Mouse (Mus musculus) ES-Bruce4 (cell line): ENCODE data around the gene Ptk6. TPM values are rescaled to one million over a fixed set of nuclear protein-coding genes. Genes with fewer than 3 reads are reported as not detected.
A peak's percentile ranks its signal among the peaks of the same experiment; 100 is the strongest.

ENCODE experiments used
- H3K27ac ChIP-seq: 2 replicates; pipeline ENCODE4 v1.5.1; 2012; ENCODE audit warnings: low read length, inconsistent platforms; ENCODE audit not compliant: insufficient read depth
- H3K27me3 ChIP-seq: 2 replicates; pipeline ENCODE4 v1.6.1; 2012; ENCODE audit warnings: mild to moderate bottlenecking, low read length, inconsistent platforms; ENCODE audit not compliant: control insufficient read depth, poor library complexity, insufficient read depth, severe bottlenecking
- H3K36me3 ChIP-seq: 2 replicates; pipeline ENCODE4 v1.6.1; 2012; ENCODE audit warnings: inconsistent platforms, mild to moderate bottlenecking, low read length, moderate library complexity; ENCODE audit not compliant: control insufficient read depth, poor library complexity, insufficient read depth, severe bottlenecking
- H3K4me1 ChIP-seq: one replicate; pipeline ENCODE4 v1.8.1; 2011; ENCODE audit warnings: low read length; ENCODE audit not compliant: control insufficient read depth, insufficient read depth
- H3K4me3 ChIP-seq: 2 replicates; pipeline ENCODE4 v1.5.1; 2011; ENCODE audit warnings: low read depth, mild to moderate bottlenecking, low read length
- H3K9ac ChIP-seq: 2 replicates; pipeline ENCODE4 v1.6.1; 2012; ENCODE audit warnings: low read depth, mild to moderate bottlenecking, inconsistent platforms; ENCODE audit not compliant: poor library complexity, severe bottlenecking
- H3K9me3 ChIP-seq: replicated peaks from 2 replicates; pipeline ENCODE4 v1.6.1; 2012; ENCODE audit warnings: mild to moderate bottlenecking, low read length, inconsistent platforms; ENCODE audit not compliant: control insufficient read depth, poor library complexity, insufficient read depth, severe bottlenecking
- CTCF ChIP-seq: IDR thresholded peaks from one replicate; pipeline ENCODE4 v1.8.1; 2011; ENCODE audit warnings: low read depth, low read length
- EP300 ChIP-seq: IDR thresholded peaks from 2 replicates; pipeline ENCODE4 v1.6.1; 2011; ENCODE audit warnings: low read depth, low read length; ENCODE audit not compliant: insufficient read depth
- POLR2A ChIP-seq: IDR thresholded peaks from one replicate; pipeline ENCODE4 v1.8.1; 2011; ENCODE audit warnings: low read length; ENCODE audit not compliant: insufficient read depth
- polyA plus RNA-seq: library from polyadenylated mRNA; stranded (reverse); fragments of >200 nt; gene quantifications from 2 replicates; pipeline ENCODE4 v1.2.4, GENCODE M21; 2011; ENCODE audit warnings: low read depth; ENCODE audit not compliant: missing spikeins, insufficient read depth, insufficient read length

The Ptk6 gene
- polyA plus RNA-seq, 1 experiment: not detected

GRCm38 (mm10) chr2:181241602-181242313, 39.2 kb upstream of the Ptk6 start, which contains the start of gene Helz2:
TSS of gene Helz2 (minus strand) at chr2:181242027.
- no peak for TF ChIP-seq EP300
- no peak for TF ChIP-seq CTCF
- TF ChIP-seq POLR2A: no peak
- H3K36me3 ChIP-seq: no peaks in the 10 kb centered on the region
- H3K4me1 ChIP-seq: no peaks in the 10 kb centered on the region
- H3K27me3 ChIP-seq: no peaks in the 10 kb centered on the region
- no peak within 1 kb of the TSS for H3K9ac ChIP-seq
- peak within 1 kb of the TSS; percentile 34 for H3K4me3 ChIP-seq
- no peak within 1 kb of the TSS for H3K27ac ChIP-seq
- no peaks in the 10 kb centered on the region for H3K9me3 ChIP-seq

- Histone ChIP-seq H3K36me3 (no peaks in the 10 kb centered on the region), H3K27me3 (no peaks in the 10 kb centered on the region), H3K4me1 (no peaks in the 10 kb centered on the region), H3K4me3 (no peak overlapping the region), H3K9ac (no peak overlapping the region), H3K9me3 (no peaks in the 10 kb centered on the region), H3K27ac (no peak overlapping the region)
- TF ChIP-seq POLR2A (no peak), CTCF (no peak), EP300 (no peak)
Measured at GRCm38 (mm10) chr2:181240806-181241440, 38.3 kb upstream of the Ptk6 start.

GRCm38 (mm10) chr2:181239261-181239660, 36.7 kb upstream of the Ptk6 start:
- no peak overlapping the region for H3K27ac ChIP-seq
- TF ChIP-seq EP300 (no peak), CTCF (no peak), POLR2A (no peak)
- no peak overlapping the region for H3K9ac ChIP-seq
- no peaks in the 10 kb centered on the region for H3K4me1 ChIP-seq
- no peaks in the 10 kb centered on the region for H3K9me3 ChIP-seq
- H3K27me3 ChIP-seq: no peaks in the 10 kb centered on the region
- no peak overlapping the region for H3K4me3 ChIP-seq
- H3K36me3 ChIP-seq: no peaks in the 10 kb centered on the region

DNA sequence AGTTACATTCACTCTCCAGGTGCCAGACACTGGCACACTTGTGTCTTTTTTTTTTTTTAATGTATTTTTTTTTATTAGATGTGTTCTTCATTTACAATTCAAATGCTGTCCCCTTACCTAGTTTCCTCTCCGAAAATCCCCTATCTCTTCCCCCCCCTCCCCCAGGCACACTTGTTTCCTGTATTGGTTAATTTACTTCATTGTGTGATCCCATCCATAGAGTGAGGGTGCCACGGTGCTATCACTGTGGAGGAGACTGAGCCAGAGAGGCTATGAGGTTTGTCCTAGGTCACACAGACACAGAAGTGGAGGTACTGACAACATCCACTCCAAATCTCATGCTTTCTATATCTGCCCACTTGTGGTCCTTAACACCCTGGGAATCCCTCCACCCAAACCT, 36.3 kb upstream of the Ptk6 start:
- Histone ChIP-seq H3K4me3 (no peak overlapping the region), H3K27me3 (no peaks in the 10 kb centered on the region), H3K27ac (no peak overlapping the region), H3K36me3 (no peaks in the 10 kb centered on the region), H3K4me1 (no peaks in the 10 kb centered on the region), H3K9ac (no peak overlapping the region), H3K9me3 (no peaks in the 10 kb centered on the region)
- TF ChIP-seq CTCF (no peak), POLR2A (no peak), EP300 (no peak)

DNA sequence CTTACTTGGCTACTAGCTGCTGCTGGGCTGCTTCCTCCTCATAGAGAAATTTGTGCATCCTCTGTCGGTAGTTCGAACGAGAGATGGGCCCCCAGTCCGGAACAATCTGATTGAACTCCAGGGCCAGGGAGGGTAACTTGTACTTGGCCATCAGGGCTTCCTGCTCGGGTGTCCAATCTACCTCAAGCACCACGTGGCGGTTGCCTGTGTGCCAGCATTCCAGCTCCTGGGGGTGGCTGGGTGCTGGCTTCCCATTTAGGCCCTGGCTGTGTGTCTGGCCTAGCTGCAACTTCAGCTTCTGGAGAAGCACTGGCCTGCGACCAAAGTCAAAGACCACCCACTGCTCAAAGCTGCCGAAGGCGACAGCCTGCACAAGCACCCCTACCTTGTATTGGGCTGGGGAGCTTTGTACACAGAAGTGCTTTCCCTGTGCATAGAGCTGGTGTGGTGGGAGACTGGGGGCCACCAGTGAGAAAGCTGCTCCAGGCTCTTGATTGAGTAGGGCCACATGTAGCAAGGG, 35.6 kb upstream of the Ptk6 start:
- Histone ChIP-seq H3K9ac (no peak overlapping the region), H3K36me3 (no peaks in the 10 kb centered on the region), H3K9me3 (no peaks in the 10 kb centered on the region), H3K4me3 (no peak overlapping the region), H3K4me1 (no peaks in the 10 kb centered on the region), H3K27ac (no peak overlapping the region), H3K27me3 (no peaks in the 10 kb centered on the region)
- TF ChIP-seq EP300 (no peak), CTCF (no peak)

DNA sequence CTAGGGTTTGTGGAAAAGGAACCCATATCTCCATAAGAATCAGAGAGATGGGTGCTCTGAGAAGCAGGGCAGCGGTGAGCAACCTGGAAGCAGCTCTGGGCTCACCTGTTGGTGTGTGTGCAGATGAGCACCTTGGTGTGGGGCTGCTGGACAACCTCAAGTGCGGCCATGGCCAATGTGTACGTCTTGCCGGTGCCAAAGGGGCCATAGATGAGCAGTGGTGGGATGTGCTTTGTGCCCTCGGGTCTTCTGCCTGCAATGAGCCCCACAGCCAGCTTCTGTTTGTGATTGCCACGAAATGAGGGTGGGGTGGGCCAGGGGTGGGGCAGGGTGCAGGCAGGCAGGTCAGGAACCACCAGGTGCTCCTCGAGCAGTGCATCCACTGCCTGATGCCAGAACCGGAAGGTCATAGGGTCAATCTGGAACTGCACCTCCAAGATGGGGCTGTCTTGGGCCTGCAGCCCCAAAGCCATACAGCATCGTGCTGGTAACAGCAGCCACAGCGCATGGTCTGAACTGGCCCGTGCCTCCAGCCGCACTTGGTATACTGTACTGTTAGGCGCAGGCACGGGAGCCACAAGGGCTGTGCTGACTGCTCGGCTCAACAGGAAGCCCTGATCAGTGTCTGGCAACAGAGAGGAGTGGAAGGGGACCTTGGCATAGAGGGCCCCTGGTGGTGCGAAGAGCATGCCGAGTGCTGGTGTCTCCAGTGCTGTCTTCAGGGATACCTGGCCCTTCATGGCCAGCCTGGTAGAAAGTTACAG, 34.8 kb upstream of the Ptk6 start:
- H3K9me3 ChIP-seq: no peaks in the 10 kb centered on the region
- H3K4me3 ChIP-seq: no peak overlapping the region
- H3K27ac ChIP-seq: no peak overlapping the region
- H3K27me3 ChIP-seq: no peaks in the 10 kb centered on the region
- no peak for TF ChIP-seq POLR2A
- TF ChIP-seq EP300: no peak
- no peak for TF ChIP-seq CTCF
- H3K9ac ChIP-seq: no peak overlapping the region
- no peaks in the 10 kb centered on the region for H3K36me3 ChIP-seq
- H3K4me1 ChIP-seq: no peaks in the 10 kb centered on the region
